Mouse (Mus musculus) heart, adult 2 months (tissue): ENCODE data around the gene Gm28051. TPM values are rescaled to one million over a fixed set of nuclear protein-coding genes. Genes with fewer than 3 reads are reported as not detected.

ENCODE experiments used
- DNase-seq, 2 experiments: peaks; one replicate each; pipeline ENCODE4 v3.0.0; 2021
- H3K27ac ChIP-seq: fragments of 200-600 bp; 2 replicates; pipeline ENCODE4 v1.8.1; 2022
- H3K27me3 ChIP-seq: fragments of 200-500 bp; 2 replicates; pipeline ENCODE4 v1.6.1; 2012; ENCODE audit warnings: mild to moderate bottlenecking, low read length, inconsistent platforms, mixed read lengths; ENCODE audit not compliant: control insufficient read depth, insufficient read depth
- H3K36me3 ChIP-seq: fragments of 200-500 bp; 2 replicates; pipeline ENCODE4 v1.6.1; 2012; ENCODE audit warnings: low read length, inconsistent platforms; ENCODE audit not compliant: control insufficient read depth, insufficient read depth
- H3K4me1 ChIP-seq: fragments of 200-500 bp; 2 replicates; pipeline ENCODE4 v1.6.1; 2011; ENCODE audit warnings: low read length; ENCODE audit not compliant: control insufficient read depth, insufficient read depth
- H3K4me3 ChIP-seq: fragments of 200-600 bp; 2 replicates; pipeline ENCODE4 v1.8.1; 2022
- H3K79me2 ChIP-seq: fragments of 200-500 bp; replicated peaks from 2 replicates; pipeline ENCODE4 v1.6.1; 2012; ENCODE audit warnings: mild to moderate bottlenecking, inconsistent platforms, low read length, moderate library complexity, mixed read lengths; ENCODE audit not compliant: control insufficient read depth, insufficient read depth
- H3K9ac ChIP-seq: fragments of 200-500 bp; 2 replicates; pipeline ENCODE4 v1.6.1; 2012; ENCODE audit warnings: low read depth, mild to moderate bottlenecking, control low read depth, inconsistent platforms, low read length, mixed read lengths
- CTCF ChIP-seq: fragments of 200-600 bp; IDR thresholded peaks from 2 replicates; pipeline ENCODE4 v1.8.1; 2022; ENCODE audit warnings: antibody characterized with exemption, mild to moderate bottlenecking, moderate library complexity
- EP300 ChIP-seq: fragments of 200-500 bp; IDR thresholded peaks from 2 replicates; pipeline ENCODE4 v1.6.1; 2011; ENCODE audit warnings: low read depth, low read length, control low read depth; ENCODE audit not compliant: insufficient read depth
- POLR2A ChIP-seq: fragments of 200-500 bp; IDR thresholded peaks from 2 replicates; pipeline ENCODE4 v1.6.1; 2011; ENCODE audit warnings: mild to moderate bottlenecking, low read depth, low read length, control low read depth; ENCODE audit not compliant: insufficient read depth
- WGBS: fragments of 180-500 bp; shearing (Covaris S2); methylation state at CpG from one replicate; pipeline ENCODE4 v1.1.7; 2018; 5-methylcytosine and 5-hydroxymethylcytosine counted together
- intact Hi-C: fragments of 180-260 bp; cut with DNase I; formaldehyde crosslinking; loops from one replicate; pipeline ENCODE4 v1.15.1; 2025
- polyA plus RNA-seq: library from polyadenylated mRNA; depleted of rRNA; stranded (reverse); fragments of >200 nt; gene quantifications from 2 replicates; pipeline ENCODE4 v1.2.3, GENCODE M21; 2012
- total RNA-seq, 2 experiments: library from RNA; stranded (reverse); gene quantifications; 2 replicates each; pipeline ENCODE4 v1.2.3; 2021

The Gm28051 gene
- total and polyA plus RNA-seq, 3 experiments: not detected

GRCm38 (mm10) chr12:102742056-102742455 is 15.5 kb downstream of the Gm28051 start:
- 71% methylated on average over 7 of the region's 7 CpGs for WGBS
- H3K27ac ChIP-seq: no peak overlapping the region
- TF ChIP-seq EP300 (no peak), CTCF (no peak), POLR2A (no peak)
- DNase-seq: no peak
- no peak overlapping the region for H3K9ac ChIP-seq
- H3K4me3 ChIP-seq: no peak overlapping the region
- intact Hi-C loops: loop anchor here (5.0 kb wide), 2 partner anchors 35 to 135 kb away; partner anchors contain the start of gene Btbd7
- H3K79me2 ChIP-seq: no peaks in the 10 kb centered on the region; the same call in 1 of the 2 replicates
- no peaks in the 10 kb centered on the region for H3K27me3 ChIP-seq
- H3K36me3 ChIP-seq: peaks cover 11% of the 10 kb centered on the region
- H3K4me1 ChIP-seq: peaks cover 4% of the 10 kb centered on the region

DNA sequence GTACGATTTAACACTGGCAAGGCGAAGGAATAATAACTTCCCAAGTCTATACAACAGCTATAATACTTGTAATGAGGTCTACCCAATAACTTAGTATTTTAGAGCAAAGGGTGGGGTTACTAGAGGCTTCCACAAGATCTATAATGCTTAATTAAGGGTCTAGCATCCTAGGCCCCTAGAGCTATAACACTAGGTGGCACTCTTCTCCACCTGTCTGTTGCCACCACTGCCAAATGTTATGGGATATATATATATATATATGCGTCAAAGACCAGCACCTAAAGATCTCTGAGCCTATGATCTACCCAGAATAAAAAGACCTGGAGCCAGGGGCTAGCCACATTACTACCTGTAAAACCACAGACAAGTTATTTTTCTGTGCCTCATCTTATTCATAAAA is 17.3 kb downstream of the Gm28051 start:
- TF ChIP-seq EP300 (no peak), CTCF (peak; percentile 73)
- peaks cover 9% of the 10 kb centered on the region for H3K36me3 ChIP-seq
- H3K27me3 ChIP-seq: no peaks in the 10 kb centered on the region
- no peak overlapping the region for H3K9ac ChIP-seq
- WGBS: 63% methylated on average over 3 of the region's 3 CpGs
- no peak for DNase-seq
- no peak overlapping the region for H3K27ac ChIP-seq
- H3K79me2 ChIP-seq: no peaks in the 10 kb centered on the region; the same call in 1 of the 2 replicates
- H3K4me3 ChIP-seq: no peak overlapping the region
- intact Hi-C loops: loop anchor here (1.0 to 5.0 kb wide), 3 partner anchors 33 to 325 kb away; partner anchors contain the start of gene Btbd7
- peaks cover 4% of the 10 kb centered on the region for H3K4me1 ChIP-seq

- Histone ChIP-seq H3K4me3 (no peak overlapping the region), H3K79me2 (no peaks in the 10 kb centered on the region), H3K4me1 (peaks cover 2% of the 10 kb centered on the region; the same call in 1 of the 2 replicates), H3K9ac (no peak overlapping the region), H3K36me3 (peaks cover under 1% of the 10 kb centered on the region; the same call in 1 of the 2 replicates), H3K27me3 (no peaks in the 10 kb centered on the region), H3K27ac (no peak overlapping the region)
- intact Hi-C loops: no loop called here
- DNase-seq: peak in 1 of 2 experiments; percentile 17
- WGBS: 49% methylated on average over 5 of the region's 5 CpGs
- TF ChIP-seq EP300 (no peak), POLR2A (no peak), CTCF (no peak)
Measured at GRCm38 (mm10) chr12:102739096-102739495, 18.5 kb downstream of the Gm28051 start.

GRCm38 (mm10) chr12:102733381-102733780 is 24.2 kb downstream of the Gm28051 start:
- H3K9ac ChIP-seq: no peak overlapping the region
- H3K4me1 ChIP-seq: no peaks in the 10 kb centered on the region
- no peak overlapping the region for H3K27ac ChIP-seq
- peak; percentile 49 to 68 for DNase-seq
- no peaks in the 10 kb centered on the region for H3K27me3 ChIP-seq
- no peaks in the 10 kb centered on the region for H3K79me2 ChIP-seq
- WGBS: 4% methylated on average over 5 of the region's 5 CpGs
- no peaks in the 10 kb centered on the region for H3K36me3 ChIP-seq
- no peak overlapping the region for H3K4me3 ChIP-seq
- TF ChIP-seq CTCF: peak; percentile 69
- no peak for TF ChIP-seq EP300
- no peak for TF ChIP-seq POLR2A
- intact Hi-C loops: no loop called here

- WGBS: 41% methylated on average over 16 of the region's 16 CpGs
- TF ChIP-seq EP300 (no peak), CTCF (no peak), POLR2A (no peak)
Measured at GRCm38 (mm10) chr12:102730798-102731619, 26.6 kb downstream of the Gm28051 start.

More at GRCm38 (mm10) chr12:102730798-102731619, 26.6 kb downstream of the Gm28051 start:
- no peaks in the 10 kb centered on the region for H3K36me3 ChIP-seq
- no peaks in the 10 kb centered on the region for H3K4me1 ChIP-seq
- H3K79me2 ChIP-seq: no peaks in the 10 kb centered on the region
- no peaks in the 10 kb centered on the region for H3K27me3 ChIP-seq
- intact Hi-C loops: no loop called here
- H3K4me3 ChIP-seq: no peak overlapping the region
- DNase-seq: no peak
- H3K9ac ChIP-seq: no peak overlapping the region
- no peak overlapping the region for H3K27ac ChIP-seq
